Mouse (Mus musculus) heart, adult 2 months (tissue): Measurements from ENCODE around the gene Neurl1b. TPM values are rescaled to one million over a fixed set of nuclear protein-coding genes. Genes with fewer than 3 reads are reported as not detected.

ENCODE experiments used
- DNase-seq, 2 experiments: peaks; one replicate each; pipeline ENCODE4 v3.0.0; 2021
- H3K27ac ChIP-seq: fragments of 200-600 bp; 2 replicates; pipeline ENCODE4 v1.8.1; 2022
- H3K27me3 ChIP-seq: fragments of 200-500 bp; 2 replicates; pipeline ENCODE4 v1.6.1; 2012; ENCODE audit warnings: mild to moderate bottlenecking, low read length, inconsistent platforms, mixed read lengths; ENCODE audit not compliant: control insufficient read depth, insufficient read depth
- H3K36me3 ChIP-seq: fragments of 200-500 bp; 2 replicates; pipeline ENCODE4 v1.6.1; 2012; ENCODE audit warnings: low read length, inconsistent platforms; ENCODE audit not compliant: control insufficient read depth, insufficient read depth
- H3K4me1 ChIP-seq: fragments of 200-500 bp; 2 replicates; pipeline ENCODE4 v1.6.1; 2011; ENCODE audit warnings: low read length; ENCODE audit not compliant: control insufficient read depth, insufficient read depth
- H3K4me3 ChIP-seq: fragments of 200-600 bp; 2 replicates; pipeline ENCODE4 v1.8.1; 2022
- H3K79me2 ChIP-seq: fragments of 200-500 bp; replicated peaks from 2 replicates; pipeline ENCODE4 v1.6.1; 2012; ENCODE audit warnings: mild to moderate bottlenecking, inconsistent platforms, low read length, moderate library complexity, mixed read lengths; ENCODE audit not compliant: control insufficient read depth, insufficient read depth
- H3K9ac ChIP-seq: fragments of 200-500 bp; 2 replicates; pipeline ENCODE4 v1.6.1; 2012; ENCODE audit warnings: low read depth, mild to moderate bottlenecking, control low read depth, inconsistent platforms, low read length, mixed read lengths
- CTCF ChIP-seq: fragments of 200-600 bp; IDR thresholded peaks from 2 replicates; pipeline ENCODE4 v1.8.1; 2022; ENCODE audit warnings: antibody characterized with exemption, mild to moderate bottlenecking, moderate library complexity
- EP300 ChIP-seq: fragments of 200-500 bp; IDR thresholded peaks from 2 replicates; pipeline ENCODE4 v1.6.1; 2011; ENCODE audit warnings: low read depth, low read length, control low read depth; ENCODE audit not compliant: insufficient read depth
- POLR2A ChIP-seq: fragments of 200-500 bp; IDR thresholded peaks from 2 replicates; pipeline ENCODE4 v1.6.1; 2011; ENCODE audit warnings: mild to moderate bottlenecking, low read depth, low read length, control low read depth; ENCODE audit not compliant: insufficient read depth
- WGBS: fragments of 180-500 bp; shearing (Covaris S2); methylation state at CpG from one replicate; pipeline ENCODE4 v1.1.7; 2018; 5-methylcytosine and 5-hydroxymethylcytosine counted together
- intact Hi-C: fragments of 180-260 bp; cut with DNase I; formaldehyde crosslinking; loops from one replicate; pipeline ENCODE4 v1.15.1; 2025
- polyA plus RNA-seq: library from polyadenylated mRNA; depleted of rRNA; stranded (reverse); fragments of >200 nt; gene quantifications from 2 replicates; pipeline ENCODE4 v1.2.3, GENCODE M21; 2012; rRNA removed
- total RNA-seq, 2 experiments: library from RNA; stranded (reverse); gene quantifications; 2 replicates each; pipeline ENCODE4 v1.2.3; 2021

Gene Neurl1b
- total and polyA plus RNA-seq, 3 experiments, result 3.9 to 5.0 (median 4.7) TPM

- TF ChIP-seq EP300, result no peak
- Histone ChIP-seq H3K79me2 (no peaks in the 10 kb centered on the region), H3K36me3 (peaks cover 10% of the 10 kb centered on the region), H3K27ac (peak overlapping the region; percentile 98), H3K4me1 (peaks cover 29% of the 10 kb centered on the region), H3K27me3 (no peaks in the 10 kb centered on the region), H3K9ac (no peak overlapping the region), H3K4me3 (no peak overlapping the region)
- intact Hi-C loops, result loop anchor here (5.0 kb wide), 1 partner anchor 621 kb away; the partner anchor contains the start of gene Mcrip2
- DNase-seq, result no peak
- 88% methylated on average over 4 of the region's 4 CpGs for WGBS
Measured at GRCm38 (mm10) chr17:26487917-26488316, 73.3 kb downstream of the Neurl1b start.

DNA sequence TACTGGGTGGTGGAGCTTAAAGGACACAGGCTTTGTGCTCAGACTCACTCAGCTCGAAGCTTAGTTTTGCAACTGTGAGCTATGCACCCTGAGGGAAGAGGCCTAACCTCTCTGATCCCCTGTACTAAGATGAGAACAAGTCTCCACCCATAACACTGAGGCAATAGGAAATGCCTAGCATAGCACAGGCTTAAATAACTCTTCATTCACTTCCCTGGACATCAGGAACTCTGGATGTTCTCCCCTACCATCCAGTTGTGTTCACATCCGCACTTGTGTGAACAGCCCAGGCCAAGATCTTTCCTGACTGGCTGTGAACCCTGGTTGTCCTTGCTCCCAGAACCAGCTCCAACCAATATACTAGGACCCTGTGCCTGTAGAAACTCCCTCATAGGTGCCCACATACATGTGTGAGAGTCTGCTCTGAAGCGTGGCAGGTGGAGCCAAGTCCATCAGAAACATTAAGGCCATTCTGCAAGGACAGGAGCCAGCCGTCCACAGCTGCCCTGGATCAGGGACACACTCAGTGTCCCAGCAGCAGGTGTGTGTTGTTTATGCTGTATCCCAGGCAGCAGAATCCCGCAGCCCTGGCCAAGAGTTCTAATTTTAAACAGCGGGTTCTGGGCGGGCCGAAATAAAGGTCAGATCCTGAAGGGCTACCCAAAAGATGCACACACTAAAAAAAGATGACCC, 74.2 kb downstream of the Neurl1b start:
- peak; percentile 79 to 88 for DNase-seq
- TF ChIP-seq EP300 (peak; percentile 94), CTCF (no peak), POLR2A (peak; percentile 47; the same call in 1 of the 2 replicates)
- Histone ChIP-seq H3K4me3 (no peak overlapping the region), H3K9ac (peak overlapping the region; percentile 26), H3K36me3 (peaks cover 10% of the 10 kb centered on the region), H3K27me3 (no peaks in the 10 kb centered on the region), H3K27ac (peak overlapping the region; percentile 98), H3K79me2 (no peaks in the 10 kb centered on the region), H3K4me1 (peaks cover 29% of the 10 kb centered on the region)
- intact Hi-C loops, result loop anchor here (1.0 to 5.0 kb wide), 2 partner anchors 15 to 622 kb away; partner anchors contain the start of gene Mcrip2
- 15% methylated on average over 8 of the region's 8 CpGs for WGBS

DNA sequence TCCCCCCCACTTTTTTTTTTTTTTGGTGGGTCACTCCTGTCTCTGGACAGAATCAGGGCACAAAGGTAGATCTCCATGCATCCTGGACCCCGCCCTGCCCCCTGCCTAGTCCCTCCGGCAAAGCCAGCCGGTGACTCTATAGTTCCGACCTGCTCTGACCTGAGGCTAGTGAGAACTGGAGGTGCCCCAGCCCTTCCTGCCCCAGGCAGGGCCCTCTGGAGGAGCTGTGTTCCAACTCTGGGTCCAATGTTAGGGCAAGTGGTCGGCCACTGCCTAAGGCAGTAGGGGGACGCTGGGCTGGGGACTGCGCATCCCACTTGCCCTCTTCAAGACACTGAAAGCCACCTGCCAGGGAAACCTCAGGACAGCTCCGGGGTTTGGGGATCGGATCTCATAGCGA, 75.4 kb downstream of the Neurl1b start:
- Histone ChIP-seq H3K9ac (no peak overlapping the region), H3K27ac (peak overlapping the region; percentile 98), H3K79me2 (no peaks in the 10 kb centered on the region), H3K36me3 (peaks cover 10% of the 10 kb centered on the region), H3K27me3 (no peaks in the 10 kb centered on the region), H3K4me3 (no peak overlapping the region), H3K4me1 (peaks cover 31% of the 10 kb centered on the region)
- intact Hi-C loops, result no loop called here
- TF ChIP-seq POLR2A (no peak), CTCF (no peak), EP300 (no peak)
- WGBS, result 93% methylated on average over 10 of the region's 10 CpGs
- DNase-seq, result no peak

DNA sequence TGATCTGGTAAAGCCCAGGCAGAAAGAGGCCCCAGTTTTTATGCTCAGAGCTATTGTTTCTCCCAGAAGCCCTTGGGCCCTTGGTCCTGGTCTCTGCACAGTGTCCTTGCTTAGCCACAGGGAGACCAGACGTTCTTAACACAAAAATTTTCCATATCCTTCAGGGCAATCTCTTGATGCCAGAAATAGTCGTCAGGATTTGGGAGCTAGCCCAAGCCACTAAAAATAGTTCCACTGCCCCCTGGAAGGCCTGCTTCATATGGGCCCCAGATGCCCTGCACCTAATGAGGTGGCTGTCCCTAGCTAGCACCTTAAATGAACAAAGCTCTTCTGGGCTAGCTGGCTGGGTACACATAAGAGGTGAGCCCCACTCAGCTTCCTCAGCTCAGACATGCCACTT, 76.3 kb downstream of the Neurl1b start:
- Histone ChIP-seq H3K27me3 (no peaks in the 10 kb centered on the region), H3K79me2 (no peaks in the 10 kb centered on the region), H3K9ac (peak overlapping the region; percentile 9; the same call in 1 of the 2 replicates), H3K27ac (peak overlapping the region; percentile 98), H3K36me3 (peaks cover 10% of the 10 kb centered on the region), H3K4me1 (peaks cover 36% of the 10 kb centered on the region), H3K4me3 (no peak overlapping the region)
- DNase-seq, result peak; percentile 59 to 81
- TF ChIP-seq EP300 (peak; percentile 75; the same call in 1 of the 2 replicates), POLR2A (no peak)
- intact Hi-C loops, result no loop called here
- 9% methylated on average over 2 of the region's 2 CpGs for WGBS

DNA sequence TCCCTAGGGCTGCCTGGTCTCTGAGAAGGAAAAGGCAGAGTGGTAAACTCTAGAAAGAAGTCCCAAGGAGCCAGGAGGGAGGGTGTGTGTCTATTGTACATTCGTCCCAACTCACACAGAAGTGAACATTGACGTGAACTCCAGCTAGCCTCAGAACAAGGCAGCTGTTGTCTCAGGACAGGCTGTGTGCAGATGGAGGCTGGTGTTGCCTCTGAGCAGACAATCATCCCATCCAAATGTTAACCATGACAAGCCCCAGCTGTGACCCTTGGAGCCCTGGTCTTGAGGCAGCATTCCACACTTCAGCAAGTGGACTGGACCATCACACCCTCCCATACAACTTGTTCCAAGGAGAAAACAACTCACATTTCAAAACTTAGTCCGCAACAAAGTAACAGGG, 77.6 kb downstream of the Neurl1b start:
- no peak for TF ChIP-seq POLR2A
- no peak for TF ChIP-seq CTCF
- TF ChIP-seq EP300, result peak; percentile 85; the same call in 1 of the 2 replicates
- H3K4me3 ChIP-seq, result no peak overlapping the region
- peaks cover 40% of the 10 kb centered on the region for H3K4me1 ChIP-seq
- peaks cover 10% of the 10 kb centered on the region for H3K36me3 ChIP-seq
- intact Hi-C loops, result no loop called here
- peak; percentile 65 to 78 for DNase-seq
- 76% methylated on average over 3 of the region's 3 CpGs for WGBS
- H3K27me3 ChIP-seq, result no peaks in the 10 kb centered on the region
- no peak overlapping the region for H3K9ac ChIP-seq
- no peaks in the 10 kb centered on the region for H3K79me2 ChIP-seq
- peak overlapping the region; percentile 98 for H3K27ac ChIP-seq

GRCm38 (mm10) chr17:26494642-26495468, 80.2 kb downstream of the Neurl1b start:
- Histone ChIP-seq H3K9ac (no peak overlapping the region), H3K4me3 (no peak overlapping the region), H3K4me1 (peaks cover 32% of the 10 kb centered on the region), H3K27me3 (no peaks in the 10 kb centered on the region), H3K27ac (peak overlapping the region; percentile 60), H3K36me3 (peaks cover 2% of the 10 kb centered on the region), H3K79me2 (no peaks in the 10 kb centered on the region)
- intact Hi-C loops, result no loop called here
- DNase-seq, result no peak
- 0 out of 2 replicates have a peak, but pooled peaks have one; percentile 11 for TF ChIP-seq EP300
- no peak for TF ChIP-seq CTCF
- TF ChIP-seq POLR2A, result peak; percentile 51; the same call in 1 of the 2 replicates
- WGBS, result 58% methylated on average over 4 of the region's 4 CpGs

Other genes with a start within 250 kb of the Neurl1b start
- gene Pdia2, start 215.7 kb upstream of the Neurl1b start, total RNA-seq, result not detected
- gene Pdia2, start 215.7 kb upstream of the Neurl1b start, polyA plus RNA-seq, result not detected in 2 replicates
- gene Rgs11, start 211.9 kb upstream of the Neurl1b start, total RNA-seq, result under 1 TPM; 0.31 to 0.34 TPM
- gene Rgs11, start 211.9 kb upstream of the Neurl1b start, polyA plus RNA-seq, result 1.8 and 3.5 TPM in 2 replicates
- gene Arhgdig, start 207.0 kb upstream of the Neurl1b start, total RNA-seq, result under 1 TPM; 0.36 to 0.47 TPM
- gene Arhgdig, start 207.0 kb upstream of the Neurl1b start, polyA plus RNA-seq, result 1.00 and 1.5 TPM in 2 replicates
- 100 to 1,000 TPM; 113 to 128 TPM for gene Fam234a, start 170.6 kb upstream of the Neurl1b start, total RNA-seq
- 93.1 and 118 TPM in 2 replicates for gene Fam234a, start 170.6 kb upstream of the Neurl1b start, polyA plus RNA-seq
- 10 to 100 TPM; 13.2 to 16.3 TPM for gene Luc7l, start 161.9 kb upstream of the Neurl1b start, total RNA-seq
- gene Luc7l, start 161.9 kb upstream of the Neurl1b start, polyA plus RNA-seq, result 13.6 and 22.9 TPM in 2 replicates
- 10 to 100 TPM; 53.6 to 59.4 TPM for gene Ergic1, start 146.7 kb downstream of the Neurl1b start, total RNA-seq
- gene Ergic1, start 146.7 kb downstream of the Neurl1b start, polyA plus RNA-seq, result 64.4 and 84.3 TPM in 2 replicates
- 10 to 100 TPM; 61.4 to 71.3 TPM for gene Dusp1, start 147.3 kb downstream of the Neurl1b start, total RNA-seq
- gene Dusp1, start 147.3 kb downstream of the Neurl1b start, polyA plus RNA-seq, result 122 and 171 TPM in 2 replicates
- gene Atp6v0e, start 248.4 kb downstream of the Neurl1b start, total RNA-seq, result 10 to 100 TPM; 60.9 to 67.2 TPM
- 143 and 187 TPM in 2 replicates for gene Atp6v0e, start 248.4 kb downstream of the Neurl1b start, polyA plus RNA-seq